Mouse (Mus musculus) forebrain, postnatal 0 days (tissue): ENCODE results near the gene Sec14l1. TPM values are rescaled to one million over a fixed set of nuclear protein-coding genes. Genes with fewer than 3 reads are reported as not detected.

Source experiments
- ATAC-seq: fragments of 200-750 bp; cut with Nextera tagmentation; 2 replicates; pipeline ENCODE4 v1.8.0; 2017; ENCODE audit warnings: mild to moderate bottlenecking, moderate library complexity
- DNase-seq: peaks from one replicate; pipeline ENCODE4 v3.0.0-alpha.2; 2015
- H3K27ac ChIP-seq: fragments of 300-500 bp; sonication (generic); 2 replicates; pipeline ENCODE4 v1.5.1; 2014; ENCODE audit warnings: low read depth, mild to moderate bottlenecking, antibody characterized with exemption, low read length, moderate library complexity, mixed read lengths
- H3K27me3 ChIP-seq: fragments of 300-500 bp; sonication (generic); 2 replicates; pipeline ENCODE4 v1.6.1; 2014; ENCODE audit warnings: mild to moderate bottlenecking, low read length, mixed read lengths; ENCODE audit not compliant: insufficient read depth
- H3K36me3 ChIP-seq: fragments of 300-500 bp; sonication (generic); 2 replicates; pipeline ENCODE4 v1.6.1; 2014; ENCODE audit warnings: mild to moderate bottlenecking, moderate library complexity; ENCODE audit not compliant: insufficient read depth
- H3K4me1 ChIP-seq: fragments of 300-500 bp; sonication (generic); 2 replicates; pipeline ENCODE4 v1.6.1; 2014; ENCODE audit warnings: antibody characterized with exemption; ENCODE audit not compliant: insufficient read depth
- H3K4me2 ChIP-seq: fragments of 300-500 bp; sonication (generic); 2 replicates; pipeline ENCODE4 v1.6.1; 2014; ENCODE audit warnings: low read depth, mild to moderate bottlenecking, moderate library complexity
- H3K4me3 ChIP-seq: fragments of 300-500 bp; sonication (generic); 2 replicates; pipeline ENCODE4 v1.5.1; 2014; ENCODE audit warnings: low read depth, low read length, mixed read lengths
- H3K9ac ChIP-seq: fragments of 300-500 bp; sonication (generic); 2 replicates; pipeline ENCODE4 v1.6.1; 2014; ENCODE audit warnings: mild to moderate bottlenecking
- H3K9me3 ChIP-seq: fragments of 300-500 bp; sonication (generic); 2 replicates; pipeline ENCODE4 v1.6.1; 2016; ENCODE audit warnings: low read length
- CTCF ChIP-seq: sonication (generic); IDR thresholded peaks from 2 replicates; pipeline ENCODE4 v1.5.1; 2016; ENCODE audit warnings: antibody characterized with exemption, control low read depth, low read depth
- WGBS: fragments of 180-500 bp; shearing (Covaris S2); extraction: QIAGEN DNeasy Blood & Tissue Kit; methylation state at CpG from one replicate; pipeline ENCODE4 v1.1.7; 2014; 5-methylcytosine and 5-hydroxymethylcytosine counted together
- polyA plus RNA-seq: library from polyadenylated mRNA; unstranded; fragments of >200 nt; fragmentation: Nextera tagmentation; extraction: Ambion mirVana; gene quantifications from 2 replicates; pipeline ENCODE4 v1.2.1, GENCODE M21; 2015
- total RNA-seq: library from RNA; depleted of rRNA; stranded (reverse); fragments of >200 nt; gene quantifications from 2 replicates; pipeline ENCODE4 v1.2.3, GENCODE M21; 2014

Sec14l1 gene
- total and polyA plus RNA-seq, 2 experiments from 2014 or later, result 65.1 to 81.3 TPM

DNA sequence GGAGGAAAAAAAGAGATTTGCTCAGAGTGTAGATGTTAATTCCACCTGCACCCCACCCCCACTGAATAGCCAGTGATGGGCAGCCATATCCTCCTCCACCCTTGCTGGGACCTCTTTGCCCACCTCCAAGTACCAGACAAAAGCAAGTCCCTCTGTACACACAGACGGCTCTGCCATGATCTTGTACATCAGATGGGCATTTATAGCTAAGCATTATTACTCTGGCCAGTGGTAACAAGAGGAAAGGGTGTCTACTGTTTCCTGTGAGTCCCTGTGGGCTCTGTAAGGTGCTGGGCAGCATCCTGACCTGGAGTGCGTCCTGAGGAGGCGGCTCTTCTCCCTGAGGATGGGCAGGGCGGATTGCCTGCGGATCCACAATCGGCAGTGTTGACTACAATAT lies 7.0 kb downstream of the Sec14l1 start:
- no peak for ATAC-seq
- 90% methylated on average over 6 of the region's 6 CpGs for WGBS
- peaks cover 44% of the 10 kb centered on the region for H3K4me1 ChIP-seq

DNA sequence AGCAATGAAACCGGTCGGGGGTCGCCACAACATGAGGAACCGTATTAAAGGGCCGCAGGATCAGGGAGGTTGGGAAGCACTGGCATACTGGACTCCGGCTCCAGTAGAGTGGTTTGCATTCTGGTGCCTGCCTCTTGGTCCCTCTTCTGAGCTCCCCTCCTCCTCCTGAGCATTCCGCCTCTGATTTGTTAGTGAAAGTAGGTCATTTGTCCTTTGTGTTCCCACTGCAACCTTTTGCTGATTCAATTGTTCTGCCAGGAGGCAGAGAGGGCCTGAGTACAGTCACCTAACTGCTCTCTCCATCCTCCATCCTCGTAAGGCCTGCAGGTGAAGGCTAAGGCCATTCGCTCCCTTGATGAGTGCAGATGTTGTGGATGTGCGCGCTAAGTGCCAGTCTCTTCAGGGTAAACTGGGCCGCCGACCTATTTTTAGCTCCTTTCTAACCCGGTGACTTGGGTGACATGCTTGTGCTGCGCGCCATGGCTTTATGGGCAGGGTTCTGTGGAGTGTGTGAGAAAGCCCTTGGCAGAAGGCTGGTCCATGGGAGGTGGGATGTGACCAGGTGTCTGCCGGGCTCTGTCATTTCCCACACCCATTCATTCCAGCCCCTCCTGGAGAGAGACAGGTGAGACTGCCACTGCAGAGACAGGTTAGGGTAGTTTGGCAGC lies 8.6 kb downstream of the Sec14l1 start:
- H3K36me3 ChIP-seq, result peaks cover 2% of the 10 kb centered on the region; the same call in 1 of the 2 replicates
- H3K9ac ChIP-seq, result no peak overlapping the region
- DNase-seq, result no peak
- ATAC-seq, result no peak
- H3K4me1 ChIP-seq, result peaks cover 30% of the 10 kb centered on the region
- no peak overlapping the region for H3K4me3 ChIP-seq
- no peak for TF ChIP-seq CTCF
- WGBS, result 71% methylated on average over 17 of the region's 17 CpGs
- no peak overlapping the region for H3K4me2 ChIP-seq
- H3K27ac ChIP-seq, result no peak overlapping the region
- H3K27me3 ChIP-seq, result no peaks in the 10 kb centered on the region
- H3K9me3 ChIP-seq, result no peaks in the 10 kb centered on the region

More for the DNA sequence above, 7.0 kb downstream of the Sec14l1 start:
- Histone ChIP-seq H3K27me3 (no peaks in the 10 kb centered on the region), H3K4me2 (no peak overlapping the region), H3K27ac (no peak overlapping the region), H3K9ac (no peak overlapping the region), H3K36me3 (peaks cover 10% of the 10 kb centered on the region), H3K9me3 (no peaks in the 10 kb centered on the region), H3K4me3 (no peak overlapping the region)
- DNase-seq, result no peak
- no peak for TF ChIP-seq CTCF

DNA sequence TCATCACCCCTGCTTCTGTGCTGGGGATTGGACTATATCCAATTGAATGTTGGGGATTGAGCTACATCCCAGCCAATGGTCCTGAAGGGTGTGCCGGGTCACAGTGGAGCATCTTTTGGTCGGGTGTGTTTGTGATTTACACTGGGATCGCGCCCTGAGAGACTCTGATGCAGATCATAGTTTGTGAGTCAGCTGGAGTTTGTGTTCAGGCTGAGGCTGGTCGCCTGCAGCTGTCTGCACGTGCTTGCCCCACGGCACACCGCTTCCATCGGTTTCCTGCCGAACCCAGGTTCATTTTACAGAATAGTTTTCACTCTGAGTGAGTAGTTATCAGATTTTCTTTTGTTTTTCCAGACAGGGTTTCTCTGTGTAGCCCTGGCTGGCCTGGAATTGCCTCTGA lies 9.6 kb downstream of the Sec14l1 start:
- ATAC-seq (no peak), DNase-seq (no peak)
- H3K9me3 ChIP-seq, result no peaks in the 10 kb centered on the region
- H3K36me3 ChIP-seq, result peaks cover 2% of the 10 kb centered on the region; the same call in 1 of the 2 replicates
- WGBS, result 61% methylated on average over 10 of the region's 10 CpGs
- no peak overlapping the region for H3K9ac ChIP-seq
- peaks cover 23% of the 10 kb centered on the region for H3K4me1 ChIP-seq
- no peak overlapping the region for H3K27ac ChIP-seq
- H3K4me2 ChIP-seq, result no peak overlapping the region
- no peak for TF ChIP-seq CTCF
- no peak overlapping the region for H3K4me3 ChIP-seq
- H3K27me3 ChIP-seq, result no peaks in the 10 kb centered on the region

DNA sequence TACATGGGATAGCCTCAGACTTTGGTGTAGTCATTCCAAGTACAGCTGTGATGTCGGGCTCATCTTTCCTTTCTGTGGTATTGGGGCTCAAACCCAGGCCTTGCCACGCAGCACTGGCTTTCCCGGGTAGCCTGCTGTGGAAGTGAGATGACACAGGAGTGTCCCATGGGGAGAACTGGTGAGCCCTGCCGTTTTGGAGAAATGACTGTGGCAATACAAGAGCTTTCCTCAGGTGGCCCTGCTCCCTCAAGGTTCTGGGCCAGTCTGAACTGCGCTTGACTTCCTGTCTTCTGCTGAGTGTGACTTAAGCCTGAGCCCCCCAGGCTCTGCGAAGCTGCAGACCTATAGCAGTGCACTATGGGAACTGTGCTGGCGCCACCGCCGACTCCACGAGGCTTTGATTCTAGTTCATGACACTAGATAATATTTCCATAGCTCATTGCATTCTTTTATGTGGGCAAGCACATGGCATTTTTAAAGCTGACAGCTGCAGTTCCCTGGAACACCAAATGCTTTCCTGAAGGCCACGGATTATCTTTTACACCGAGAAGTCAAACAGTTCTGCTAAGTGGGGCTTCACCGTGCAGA lies 12.4 kb downstream of the Sec14l1 start:
- no peak overlapping the region for H3K4me3 ChIP-seq
- 0 out of 2 replicates have a peak overlapping the region, but pooled peaks have one; percentile 25 for H3K9ac ChIP-seq
- 0 out of 2 replicates have a peak, but pooled peaks cover 4% of the 10 kb centered on the region for H3K4me1 ChIP-seq
- no peak overlapping the region for H3K4me2 ChIP-seq
- TF ChIP-seq CTCF, result no peak
- H3K36me3 ChIP-seq, result peaks cover 2% of the 10 kb centered on the region; the same call in 1 of the 2 replicates
- ATAC-seq (no peak), DNase-seq (no peak)
- WGBS, result 51% methylated on average over 13 of the region's 13 CpGs
- H3K27me3 ChIP-seq, result no peaks in the 10 kb centered on the region
- H3K27ac ChIP-seq, result peak overlapping the region; percentile 51; the same call in 1 of the 2 replicates
- no peaks in the 10 kb centered on the region for H3K9me3 ChIP-seq

DNA sequence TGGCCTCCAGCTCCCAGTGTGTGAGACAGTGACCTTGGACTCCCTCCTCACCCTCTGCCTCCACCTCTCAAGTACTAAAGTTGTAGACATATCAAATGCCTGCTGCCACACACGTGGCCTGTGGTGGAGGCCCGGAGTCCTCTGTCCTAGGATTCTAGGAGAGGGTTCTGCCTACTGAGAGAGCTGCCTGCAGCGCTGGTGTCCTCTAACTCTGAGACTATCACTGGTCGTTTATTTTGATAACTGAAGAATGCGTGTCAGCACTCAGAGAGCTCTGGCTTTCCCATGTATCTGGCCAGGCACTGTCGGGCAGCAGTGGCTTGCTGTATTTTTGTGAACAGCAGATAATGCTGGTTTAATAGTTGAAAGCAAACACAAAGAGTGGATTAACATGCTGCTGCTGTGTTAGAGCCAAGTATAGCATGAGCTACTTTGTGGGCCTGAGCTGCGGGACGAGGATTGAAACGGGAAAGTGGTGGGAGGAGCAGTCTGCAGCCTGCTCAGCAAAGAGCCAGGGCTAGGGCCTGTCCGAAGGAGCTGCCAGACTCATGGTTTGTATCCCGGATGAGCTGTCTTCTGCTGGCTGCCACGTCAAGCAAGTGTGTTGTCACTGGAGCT lies 13.1 kb downstream of the Sec14l1 start:
- 0 out of 2 replicates have a peak, but pooled peaks cover 4% of the 10 kb centered on the region for H3K4me1 ChIP-seq

DNA sequence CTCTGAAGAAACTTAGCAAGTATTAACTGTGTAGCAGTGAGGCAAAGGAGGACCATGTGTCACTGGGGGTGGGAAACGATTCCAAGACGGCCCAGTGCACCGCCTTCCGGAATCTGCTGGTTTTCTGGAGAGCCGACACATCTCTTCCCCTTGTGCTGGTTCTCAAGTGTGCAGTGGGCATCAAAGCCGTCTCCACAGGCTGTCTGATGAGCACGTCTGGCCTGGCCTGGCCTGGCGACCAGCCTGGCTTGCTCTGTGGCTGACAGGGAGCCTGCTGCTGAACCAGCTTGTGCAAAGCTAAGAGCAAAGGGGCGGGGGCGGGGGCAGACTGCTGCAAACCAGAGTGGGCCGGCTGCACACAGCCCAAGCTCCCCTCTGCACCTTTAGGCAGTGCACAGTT lies 14.5 kb downstream of the Sec14l1 start:
- Histone ChIP-seq H3K9me3 (no peaks in the 10 kb centered on the region), H3K4me2 (no peak overlapping the region), H3K36me3 (peaks cover 2% of the 10 kb centered on the region; the same call in 1 of the 2 replicates), H3K9ac (no peak overlapping the region), H3K4me3 (no peak overlapping the region), H3K27me3 (no peaks in the 10 kb centered on the region), H3K4me1 (no peaks in the 10 kb centered on the region), H3K27ac (no peak overlapping the region)
- 49% methylated on average over 11 of the region's 11 CpGs for WGBS
- no peak for DNase-seq
- no peak for TF ChIP-seq CTCF
- ATAC-seq, result peak; percentile 51

More for the DNA sequence above, 13.1 kb downstream of the Sec14l1 start:
- Histone ChIP-seq H3K9ac (peak overlapping the region; percentile 25; the same call in 1 of the 2 replicates), H3K27ac (peak overlapping the region; percentile 51; the same call in 1 of the 2 replicates), H3K27me3 (no peaks in the 10 kb centered on the region), H3K9me3 (no peaks in the 10 kb centered on the region), H3K36me3 (peaks cover 2% of the 10 kb centered on the region; the same call in 1 of the 2 replicates), H3K4me2 (no peak overlapping the region), H3K4me3 (no peak overlapping the region)
- TF ChIP-seq CTCF, result no peak
- 26% methylated on average over 12 of the region's 12 CpGs for WGBS
- no peak; the same call in 1 of the 2 replicates for ATAC-seq
- no peak for DNase-seq

DNA sequence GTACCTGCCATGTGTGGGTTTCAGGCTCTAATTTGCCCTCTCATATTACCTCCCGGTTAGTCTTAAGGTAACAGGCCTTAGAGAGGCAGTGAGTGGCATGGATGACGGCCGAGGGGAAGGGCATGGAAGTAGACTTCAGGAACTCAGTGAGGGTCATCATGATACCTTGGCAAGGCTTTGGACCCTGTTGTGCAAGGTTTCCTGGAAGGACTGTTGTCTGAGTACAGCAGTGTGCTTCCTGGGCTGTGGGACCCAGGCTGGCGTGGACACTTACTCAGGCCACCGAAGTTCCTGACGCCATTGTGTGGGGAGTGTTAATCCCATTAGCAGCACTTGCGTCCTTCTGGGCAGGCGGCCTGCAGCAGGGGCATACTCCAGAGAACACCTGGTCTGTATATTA lies 15.1 kb downstream of the Sec14l1 start:
- Histone ChIP-seq H3K4me3 (no peak overlapping the region), H3K4me2 (no peak overlapping the region), H3K4me1 (0 out of 2 replicates have a peak, but pooled peaks cover 3% of the 10 kb centered on the region), H3K27ac (no peak overlapping the region), H3K9ac (no peak overlapping the region), H3K9me3 (no peaks in the 10 kb centered on the region), H3K36me3 (peaks cover 2% of the 10 kb centered on the region; the same call in 1 of the 2 replicates), H3K27me3 (no peaks in the 10 kb centered on the region)
- ATAC-seq (no peak), DNase-seq (no peak)
- no peak for TF ChIP-seq CTCF
- 52% methylated on average over 8 of the region's 8 CpGs for WGBS
